Mouse (Mus musculus): ENCODE measurements at regions not wholly inside any gene's neighbourhood (a gene's known extent, or its start where the extent isn't known, plus 50 kb on each side); places are given as distances from the start of the nearest gene placed in this dataset.

DNA sequence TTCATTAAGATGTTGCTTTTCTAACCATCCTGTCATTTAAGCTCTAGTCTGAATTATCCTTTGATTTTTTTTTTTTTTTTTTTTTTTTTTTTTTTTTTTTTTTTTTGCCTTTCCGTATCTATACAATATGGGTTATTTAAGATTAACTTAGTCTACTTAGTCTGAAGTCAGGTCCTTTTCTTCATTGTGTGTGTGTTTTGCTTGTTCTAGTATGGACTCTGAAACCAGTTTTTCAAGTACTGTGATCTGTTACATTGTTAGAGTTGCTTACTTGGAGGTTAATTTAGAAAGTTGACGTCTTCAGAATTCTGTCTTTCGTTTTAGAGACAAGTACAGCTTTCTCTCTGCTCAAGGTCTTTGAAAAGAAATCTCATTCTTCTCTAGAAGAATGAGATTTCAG lies 64.9 kb upstream of the Cep78 start:
- WGBS, result 14% methylated on average over 3 of the region's 3 CpGs
- Histone ChIP-seq H3K4me1 (ENCODE audit: control insufficient read depth, insufficient read depth, low read length) (peaks cover 3% of the 10 kb centered on the region), H3K4me3 (replicated peaks; ENCODE audit: extremely low read depth, low read depth, low read length) (peak overlapping the region; percentile 31)
- DNase-seq, result no peak
- no peak for TF ChIP-seq CTCF (IDR thresholded peaks at IDR 0.05; ENCODE audit: insufficient read depth, low read length)
- no peak for TF ChIP-seq POLR2A (IDR thresholded peaks at IDR 0.05; ENCODE audit: borderline replicate concordance, extremely low read depth, low read depth, low read length)

DNA sequence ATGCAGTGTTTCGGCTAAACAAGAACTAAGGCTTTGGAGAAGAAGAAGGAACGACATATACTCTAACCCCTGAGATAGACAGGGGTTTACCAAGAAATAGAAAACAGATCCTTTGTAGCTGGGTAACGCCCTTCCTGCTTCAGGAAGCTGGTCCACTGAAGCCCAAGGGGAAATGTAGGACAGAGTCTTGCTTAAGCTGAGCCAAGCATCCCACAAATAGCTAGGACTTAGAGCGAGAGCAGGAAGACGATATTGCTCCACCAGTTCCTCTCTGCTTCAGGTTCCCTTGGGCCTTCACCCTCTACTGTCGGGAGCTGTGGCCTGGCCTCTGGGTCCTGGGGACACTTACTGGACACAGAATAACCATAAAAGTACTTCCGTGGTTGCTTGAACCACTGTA lies 62.2 kb upstream of the Cep78 start:
- DNase-seq, result no peak
- Histone ChIP-seq H3K4me3 (replicated peaks; ENCODE audit: extremely low read depth, low read depth, low read length) (no peak overlapping the region), H3K4me1 (ENCODE audit: control insufficient read depth, insufficient read depth, low read length) (peaks cover 3% of the 10 kb centered on the region)
- WGBS, result 42% methylated on average over 7 of the region's 7 CpGs
- TF ChIP-seq CTCF (IDR thresholded peaks at IDR 0.05; ENCODE audit: insufficient read depth, low read length), result no peak
- no peak for TF ChIP-seq POLR2A (IDR thresholded peaks at IDR 0.05; ENCODE audit: borderline replicate concordance, extremely low read depth, low read depth, low read length)

DNA sequence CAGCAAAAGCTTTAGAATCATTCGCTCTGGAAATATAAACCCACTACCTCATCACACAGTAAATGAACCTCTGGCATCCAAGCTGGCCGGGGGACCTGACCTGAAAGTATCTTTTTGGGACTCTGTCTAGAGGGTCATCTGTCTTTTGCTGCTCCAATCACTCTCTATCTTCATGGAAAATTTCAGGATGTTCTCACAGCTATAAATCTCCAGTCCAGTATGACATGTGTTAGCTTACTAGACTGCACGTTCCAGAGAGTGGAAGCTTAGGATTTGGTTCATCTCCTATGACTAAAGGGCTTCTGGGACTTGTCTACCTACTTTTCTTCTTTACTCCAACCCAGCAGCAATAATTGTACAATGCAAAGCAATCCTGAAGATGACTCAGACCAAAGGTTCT lies 60.5 kb upstream of the Cep78 start:
- Histone ChIP-seq H3K4me3 (replicated peaks; ENCODE audit: extremely low read depth, low read depth, low read length) (no peak overlapping the region), H3K4me1 (ENCODE audit: control insufficient read depth, insufficient read depth, low read length) (peaks cover 3% of the 10 kb centered on the region)
- no peak for DNase-seq
- TF ChIP-seq POLR2A (IDR thresholded peaks at IDR 0.05; ENCODE audit: borderline replicate concordance, extremely low read depth, low read depth, low read length) (no peak), CTCF (IDR thresholded peaks at IDR 0.05; ENCODE audit: insufficient read depth, low read length) (no peak)
- WGBS, result 63% methylated on average over 3 of the region's 3 CpGs

DNA sequence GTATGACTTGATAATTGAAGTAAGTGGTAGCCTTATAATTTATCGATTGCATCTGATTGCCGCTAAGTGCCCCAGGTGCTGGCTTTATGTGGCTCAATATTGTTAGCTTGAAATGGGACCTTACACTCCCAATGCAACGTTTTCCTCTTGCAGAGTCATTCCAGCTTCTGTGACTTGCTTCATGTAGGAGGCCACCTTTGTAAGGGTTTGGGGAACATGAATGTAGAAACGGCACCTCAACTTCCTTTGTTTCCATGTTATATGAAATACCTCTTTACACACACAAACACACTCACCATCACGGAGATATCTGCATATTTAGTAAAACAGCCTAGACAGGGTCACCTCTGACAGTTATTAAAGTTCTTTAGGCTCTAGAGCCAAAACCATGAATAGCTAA lies 59.4 kb upstream of the Cep78 start:
- TF ChIP-seq POLR2A (IDR thresholded peaks at IDR 0.05; ENCODE audit: borderline replicate concordance, extremely low read depth, low read depth, low read length), result no peak
- no peak for TF ChIP-seq CTCF (IDR thresholded peaks at IDR 0.05; ENCODE audit: insufficient read depth, low read length)
- 75% methylated on average over 5 of the region's 5 CpGs for WGBS
- Histone ChIP-seq H3K4me1 (ENCODE audit: control insufficient read depth, insufficient read depth, low read length) (peaks cover 3% of the 10 kb centered on the region), H3K4me3 (replicated peaks; ENCODE audit: extremely low read depth, low read depth, low read length) (no peak overlapping the region)
- no peak for DNase-seq

DNA sequence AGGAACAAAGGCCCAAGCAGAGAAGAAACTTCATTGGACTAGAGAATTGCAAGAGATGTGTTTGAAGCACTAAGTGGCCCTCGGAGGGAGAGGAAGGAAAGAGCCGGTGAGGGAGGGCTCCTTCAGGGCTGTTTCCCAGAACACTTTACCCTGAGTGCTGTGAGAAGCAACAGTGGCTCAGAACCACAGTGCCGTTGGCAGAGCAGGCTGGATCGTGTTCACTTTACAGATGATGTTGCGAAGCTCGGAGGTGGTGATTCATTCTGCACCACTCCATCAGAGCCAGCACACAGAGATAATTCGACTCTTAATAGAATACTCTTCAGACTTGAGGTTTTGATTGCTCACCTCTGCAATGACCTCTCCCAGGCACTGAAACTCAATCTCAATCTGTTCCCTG lies 58.2 kb upstream of the Cep78 start:
- Histone ChIP-seq H3K4me1 (ENCODE audit: control insufficient read depth, insufficient read depth, low read length) (peaks cover 3% of the 10 kb centered on the region), H3K4me3 (replicated peaks; ENCODE audit: extremely low read depth, low read depth, low read length) (no peak overlapping the region)
- 77% methylated on average over 7 of the region's 7 CpGs for WGBS
- no peak for DNase-seq
- TF ChIP-seq POLR2A (IDR thresholded peaks at IDR 0.05; ENCODE audit: borderline replicate concordance, extremely low read depth, low read depth, low read length) (no peak), CTCF (IDR thresholded peaks at IDR 0.05; ENCODE audit: insufficient read depth, low read length) (no peak)

DNA sequence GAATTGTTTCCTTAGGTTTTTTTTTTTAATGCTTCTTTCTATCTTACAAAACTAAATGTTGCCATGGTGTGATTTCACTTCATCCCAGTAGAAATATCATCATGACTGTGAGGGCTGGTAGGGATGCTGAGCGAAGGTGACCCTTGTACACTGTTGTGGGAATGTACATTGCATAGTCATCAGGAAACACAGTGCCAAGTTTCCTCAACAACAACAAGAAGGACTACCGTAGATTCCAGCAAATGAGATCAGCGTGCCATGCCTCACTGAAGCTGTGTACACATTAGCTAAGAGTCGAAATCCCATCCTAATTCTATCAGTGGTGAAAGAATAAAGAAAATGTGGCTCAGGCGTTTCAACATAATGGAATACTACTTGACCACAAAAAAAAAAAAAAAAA lies 57.1 kb upstream of the Cep78 start:
- 81% methylated on average over 5 of the region's 5 CpGs for WGBS
- no peak overlapping the region for H3K4me3 ChIP-seq (replicated peaks; ENCODE audit: extremely low read depth, low read depth, low read length)
- no peak for DNase-seq
- TF ChIP-seq CTCF (IDR thresholded peaks at IDR 0.05; ENCODE audit: insufficient read depth, low read length) (no peak), POLR2A (IDR thresholded peaks at IDR 0.05; ENCODE audit: borderline replicate concordance, extremely low read depth, low read depth, low read length) (no peak)
- H3K4me1 ChIP-seq (ENCODE audit: control insufficient read depth, insufficient read depth, low read length), result no peaks in the 10 kb centered on the region; the same call in 1 of the 2 replicates

DNA sequence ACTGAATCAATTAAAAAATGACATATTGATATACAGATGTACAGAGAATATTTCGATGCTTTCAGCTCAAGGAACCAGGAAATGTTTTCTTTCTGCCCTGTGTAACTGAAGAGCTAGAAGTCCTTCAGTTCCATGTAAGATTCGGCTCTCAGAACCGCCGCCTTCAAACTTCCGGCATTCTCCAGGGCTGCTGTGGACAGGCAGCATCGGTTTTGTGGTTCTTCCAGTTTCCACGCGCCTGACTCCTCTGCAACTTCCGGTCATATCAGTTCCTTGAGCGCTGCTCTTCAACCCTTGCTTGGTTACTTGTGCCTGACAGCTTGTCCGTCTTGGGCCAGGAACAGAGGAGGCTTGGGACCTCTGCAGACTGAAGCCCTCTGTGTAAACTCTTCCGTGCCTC lies 53.0 kb upstream of the Cep78 start:
- DNase-seq, result no peak
- 50% methylated on average over 12 of the region's 12 CpGs for WGBS

More for the DNA sequence above, 53.0 kb upstream of the Cep78 start:
- H3K4me1 ChIP-seq (ENCODE audit: control insufficient read depth, insufficient read depth, low read length), result no peaks in the 10 kb centered on the region
- no peak for TF ChIP-seq CTCF (IDR thresholded peaks at IDR 0.05; ENCODE audit: insufficient read depth, low read length)
- no peak for TF ChIP-seq POLR2A (IDR thresholded peaks at IDR 0.05; ENCODE audit: borderline replicate concordance, extremely low read depth, low read depth, low read length)
- no peak overlapping the region for H3K4me3 ChIP-seq (replicated peaks; ENCODE audit: extremely low read depth, low read depth, low read length)
